Mouse (Mus musculus) G1E-ER4 (cell line): ENCODE data around the gene Ccnl2. TPM values are rescaled to one million over a fixed set of nuclear protein-coding genes. Genes with fewer than 3 reads are reported as not detected.

Source experiments
- GATA1 ChIP-seq: IDR thresholded peaks from one replicate; pipeline ENCODE4 v1.8.0; 2012; ENCODE audit warnings: low read length, inconsistent platforms
- polyA plus RNA-seq: library from polyadenylated mRNA; stranded (reverse); fragments of >175 nt; gene quantifications from 2 replicates; pipeline ENCODE4 v1.2.3, GENCODE M21; 2012

Ccnl2 gene
- polyA plus RNA-seq, 1 experiment = 52.9 TPM

DNA sequence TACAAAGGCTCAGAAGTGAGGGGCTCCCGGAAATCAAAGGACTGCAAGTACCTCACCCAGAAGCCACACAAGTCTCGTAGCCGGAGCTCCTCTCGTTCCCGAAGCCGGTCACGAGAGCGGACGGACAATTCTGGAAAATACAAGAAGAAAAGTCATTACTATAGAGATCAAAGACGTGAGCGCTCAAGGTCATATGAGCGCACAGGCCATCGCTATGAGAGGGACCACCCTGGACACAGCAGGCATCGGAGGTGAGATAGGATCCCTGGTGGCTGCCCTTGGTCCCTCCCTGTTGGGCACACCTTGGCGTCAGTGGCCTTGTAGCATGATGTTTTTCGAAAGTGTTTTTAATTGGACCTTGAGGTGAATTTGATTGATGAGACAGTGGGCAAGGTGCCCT lies 11.2 kb downstream of the Ccnl2 start:
- no peak for TF ChIP-seq GATA1

GRCm38 (mm10) chr4:155829866-155830265 lies 17.6 kb downstream of the Ccnl2 start:
- no peak for TF ChIP-seq GATA1

- no peak for TF ChIP-seq GATA1
Observed at GRCm38 (mm10) chr4:155830596-155830995, 18.3 kb downstream of the Ccnl2 start.

DNA sequence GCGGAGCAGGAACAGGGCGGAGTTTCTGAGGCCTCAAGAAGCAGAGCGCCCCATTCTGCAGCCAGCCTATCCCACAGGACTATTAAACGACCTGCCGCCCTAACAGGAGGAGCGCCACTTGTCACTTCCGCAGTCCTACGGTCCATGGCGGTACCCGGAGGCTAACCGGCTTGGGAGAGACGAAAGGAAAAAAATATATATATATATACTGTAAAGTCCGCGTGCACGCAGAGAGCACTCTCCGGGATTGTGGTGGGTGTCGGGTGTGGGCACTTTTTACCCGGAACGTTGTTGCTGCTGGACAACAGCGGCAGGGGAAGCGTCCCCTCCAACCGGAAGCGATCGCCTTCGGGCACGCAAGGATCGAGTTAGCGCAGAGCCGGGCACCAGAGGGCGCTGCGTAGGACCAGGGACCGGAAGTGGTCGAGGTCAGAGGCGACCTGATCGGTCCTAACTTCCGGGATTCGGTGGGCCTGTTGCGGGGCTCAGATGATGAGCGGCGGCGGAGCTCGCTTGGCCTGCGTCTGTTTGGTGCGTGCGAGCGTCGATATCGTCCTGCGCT lies 19.0 kb downstream of the Ccnl2 start, which contains the start of gene Aurkaip1:
Aurkaip1 (plus strand) TSS at position 68 of the 562 bp plus-strand sequence.
- TF ChIP-seq GATA1 = no peak

DNA sequence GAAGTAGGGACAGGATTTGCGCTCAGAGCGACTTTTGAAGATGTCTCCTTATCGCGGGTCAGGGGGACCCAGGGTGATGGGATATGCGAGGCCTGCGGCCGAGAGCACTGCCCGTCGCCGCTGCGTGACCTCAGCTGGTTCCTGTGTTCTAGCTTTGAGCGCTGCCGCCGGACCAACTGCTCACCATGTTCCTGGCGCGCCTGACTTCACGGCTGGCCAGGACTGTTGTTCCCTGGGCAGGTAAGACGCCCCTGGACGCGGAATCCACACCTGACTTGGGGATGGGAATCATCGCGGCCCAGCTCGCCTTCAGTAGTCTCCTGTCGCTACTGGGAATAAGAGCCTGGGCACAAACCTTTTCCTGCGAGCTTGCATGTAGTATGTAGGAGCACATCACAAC lies 19.5 kb downstream of the Ccnl2 start:
- TF ChIP-seq GATA1 = no peak

DNA sequence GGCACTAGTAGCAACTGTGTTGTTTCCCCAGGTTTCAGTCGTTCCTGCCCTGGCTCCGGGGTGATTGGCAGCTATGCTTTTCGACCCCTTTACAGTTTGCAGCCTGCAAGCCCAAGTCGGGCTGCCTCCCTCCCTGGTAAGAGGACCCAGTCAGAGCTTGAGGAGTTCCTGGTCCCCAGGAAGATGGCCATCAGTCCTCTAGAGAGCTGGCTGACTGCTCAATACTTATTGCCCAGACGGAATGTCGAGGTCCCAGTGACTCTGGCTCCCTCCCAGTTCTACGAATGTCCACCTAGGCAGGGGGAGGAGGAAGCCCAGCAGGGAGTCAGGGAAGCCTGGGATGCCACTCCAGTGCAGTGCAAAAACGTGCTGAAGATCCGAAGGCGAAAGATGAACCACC lies 20.0 kb downstream of the Ccnl2 start:
- no peak for TF ChIP-seq GATA1

DNA sequence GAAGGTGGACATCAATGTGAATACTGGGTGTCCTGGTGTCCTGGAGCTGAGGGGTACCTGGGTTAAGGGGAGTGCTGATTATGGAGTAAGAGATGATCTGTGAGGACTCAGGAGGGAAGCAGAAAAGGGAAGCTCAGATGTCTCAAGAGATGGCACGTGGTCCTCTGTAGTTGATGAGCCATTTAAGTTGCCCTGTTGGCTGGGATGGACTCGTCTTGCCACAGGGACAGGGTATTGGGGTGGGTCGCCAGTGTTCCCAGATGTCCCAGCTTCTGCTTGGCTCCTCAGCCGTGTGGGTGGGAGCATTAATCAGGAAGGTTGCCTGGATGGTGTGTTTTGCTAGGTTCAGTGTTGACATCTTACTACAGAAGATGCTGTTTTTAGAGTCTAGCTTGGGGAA lies 20.9 kb downstream of the Ccnl2 start:
- TF ChIP-seq GATA1 = no peak

DNA sequence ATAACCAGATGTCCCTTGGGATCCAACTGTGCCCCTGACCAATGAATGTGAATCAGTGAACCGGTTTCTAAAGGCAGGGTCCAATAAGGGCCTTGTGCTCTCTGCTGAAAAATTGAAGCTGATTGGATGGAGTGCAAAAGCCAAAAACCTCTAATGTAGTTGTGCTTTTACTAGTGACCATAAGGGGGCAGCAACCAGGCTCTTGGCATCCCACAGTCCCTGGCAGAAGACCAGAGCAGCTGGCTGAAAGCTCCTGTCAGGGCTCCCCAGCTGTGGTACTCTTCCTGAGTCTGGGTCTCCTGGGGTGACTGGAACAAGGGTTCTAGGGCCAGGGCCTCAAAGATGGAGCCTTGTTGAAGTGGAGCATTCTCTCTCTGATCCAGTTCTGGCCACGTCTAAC lies 21.5 kb downstream of the Ccnl2 start:
- TF ChIP-seq GATA1 = no peak

- TF ChIP-seq GATA1 = no peak
Observed at GRCm38 (mm10) chr4:155837404-155838010, 25.2 kb downstream of the Ccnl2 start.

DNA sequence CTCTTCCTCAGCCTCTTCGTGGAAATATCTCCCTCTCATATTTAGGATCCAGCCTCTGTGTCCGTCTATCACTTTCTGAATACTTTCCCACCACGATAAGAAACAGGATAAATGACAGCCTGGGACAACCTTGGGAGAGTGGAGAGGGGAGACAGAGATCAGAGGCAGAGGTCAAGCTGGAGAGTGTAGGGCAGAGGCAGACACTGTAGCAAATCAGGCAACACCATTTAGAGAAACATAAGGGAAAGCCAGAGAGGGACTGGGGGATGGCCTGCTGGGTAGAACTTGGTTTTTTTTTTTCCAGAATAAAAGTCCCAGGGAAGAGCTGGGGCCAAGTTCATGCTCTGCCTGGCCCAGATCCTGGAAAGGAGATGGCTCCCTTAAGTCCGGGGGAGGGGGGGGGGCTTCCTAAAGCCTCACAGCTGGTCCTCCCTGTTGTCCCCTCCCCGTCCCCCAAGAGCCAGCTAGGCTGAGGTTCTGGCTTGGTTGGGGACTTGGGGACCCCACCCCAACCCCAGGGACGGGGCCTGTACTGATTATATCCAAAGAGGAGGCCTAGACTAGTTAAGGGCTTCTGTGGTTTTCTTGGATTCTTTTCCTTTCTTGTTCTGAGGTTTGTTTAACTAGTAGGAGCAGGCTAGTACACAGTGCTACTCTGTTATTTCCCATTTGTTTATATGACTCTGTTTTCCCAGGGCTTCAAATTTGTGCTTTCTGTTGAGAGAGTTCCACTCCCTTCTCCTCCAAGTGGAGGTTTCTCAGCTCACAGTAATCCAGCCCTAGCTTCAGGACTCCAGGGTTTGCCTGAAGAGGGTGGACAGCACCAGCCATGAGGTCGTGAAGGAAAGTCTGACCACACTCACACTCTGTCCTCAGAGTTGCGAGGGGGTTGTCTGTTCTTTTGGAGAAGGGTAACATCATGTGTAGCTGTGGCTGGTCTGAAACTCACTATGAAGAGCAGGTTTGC lies 26.2 kb downstream of the Ccnl2 start:
- no peak for TF ChIP-seq GATA1

DNA sequence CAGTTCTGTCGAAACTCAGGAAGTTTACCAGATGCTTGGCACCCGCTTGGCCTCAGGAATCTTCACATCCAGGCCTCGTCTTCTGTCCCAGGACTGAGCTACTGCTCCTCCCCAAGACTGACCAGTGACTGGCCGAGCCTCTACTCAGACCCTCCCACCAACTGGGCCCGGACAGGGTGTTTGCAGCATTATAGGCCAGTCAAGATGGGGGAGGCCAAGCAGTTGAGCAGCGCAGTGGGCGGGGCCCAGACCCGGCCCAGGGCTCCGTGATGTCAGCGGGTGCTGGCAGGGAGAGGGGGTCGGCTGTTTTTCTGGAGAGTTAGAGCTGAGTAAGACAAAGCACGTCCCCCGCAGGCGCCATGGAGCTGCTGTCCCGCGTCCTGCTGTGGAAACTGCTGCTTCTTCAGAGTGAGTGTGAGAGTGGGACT lies 27.2 kb downstream of the Ccnl2 start, which contains the start of gene Mxra8:
Mxra8 (plus strand) TSS at position 198 of the 428 bp plus-strand sequence.
- TF ChIP-seq GATA1 = no peak

DNA sequence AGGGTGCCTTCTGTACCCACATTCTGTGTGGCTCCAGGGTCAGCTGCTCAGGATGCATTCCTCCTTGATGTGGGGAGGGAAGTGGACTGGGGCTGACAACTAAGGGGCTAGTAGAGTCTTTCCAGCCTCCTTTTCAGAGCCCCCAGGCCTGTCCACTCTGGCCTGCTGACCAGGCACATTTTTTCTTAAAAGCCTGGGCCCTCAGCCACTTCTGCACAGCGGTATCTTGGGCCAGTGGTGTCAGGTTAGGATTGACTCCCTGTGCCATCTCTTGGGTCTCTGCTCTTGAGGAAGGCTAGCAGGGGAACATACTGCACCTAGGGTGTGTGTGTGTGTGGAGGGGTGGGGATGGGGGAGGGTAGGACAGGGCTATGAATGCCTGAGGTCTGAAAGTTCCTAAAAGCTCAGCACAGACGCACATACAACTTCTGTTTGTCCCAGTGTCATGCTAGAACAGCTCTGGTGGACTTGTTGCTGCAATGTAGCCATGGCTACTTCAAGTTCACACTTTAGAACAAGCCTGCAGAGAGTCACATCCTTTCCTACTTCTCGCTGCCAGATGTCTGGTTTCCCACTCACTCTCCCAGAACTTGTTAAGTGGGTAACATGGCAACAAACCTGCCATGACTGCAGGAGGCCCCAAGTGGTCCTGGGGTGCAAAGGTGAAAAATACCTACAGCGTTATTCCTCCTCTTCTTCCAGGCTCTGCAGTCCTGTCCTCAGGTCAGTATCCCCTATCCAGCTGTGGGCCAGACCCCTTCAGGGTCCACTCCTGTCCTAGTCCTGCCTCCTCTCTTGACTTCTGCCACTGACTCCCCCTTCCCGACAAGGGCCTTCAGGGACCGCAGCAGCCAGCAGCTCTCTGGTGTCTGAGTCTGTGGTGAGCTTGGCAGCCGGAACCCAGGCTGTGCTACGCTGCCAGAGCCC lies 28.1 kb downstream of the Ccnl2 start:
- no peak for TF ChIP-seq GATA1

DNA sequence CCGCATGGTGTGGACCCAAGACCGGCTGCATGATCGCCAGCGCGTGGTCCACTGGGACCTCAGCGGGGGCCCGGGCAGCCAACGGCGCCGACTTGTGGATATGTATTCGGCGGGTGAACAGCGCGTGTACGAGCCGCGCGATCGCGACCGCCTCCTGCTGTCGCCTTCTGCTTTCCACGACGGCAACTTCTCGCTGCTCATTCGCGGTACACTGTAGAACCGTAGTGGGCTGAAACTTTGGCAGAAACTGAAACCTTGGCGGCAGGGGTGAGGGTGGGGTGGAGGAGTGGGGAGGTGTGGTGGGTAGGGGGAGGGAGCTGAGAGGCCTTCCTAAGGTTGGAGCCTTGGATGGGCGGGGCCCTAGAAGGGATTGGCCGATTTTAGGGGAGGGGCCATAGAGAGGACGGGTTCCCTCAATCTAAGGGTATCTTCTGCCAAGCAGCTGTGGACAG lies 28.7 kb downstream of the Ccnl2 start:
- TF ChIP-seq GATA1 = no peak

GRCm38 (mm10) chr4:155841651-155842270 lies 29.5 kb downstream of the Ccnl2 start:
- no peak for TF ChIP-seq GATA1

DNA sequence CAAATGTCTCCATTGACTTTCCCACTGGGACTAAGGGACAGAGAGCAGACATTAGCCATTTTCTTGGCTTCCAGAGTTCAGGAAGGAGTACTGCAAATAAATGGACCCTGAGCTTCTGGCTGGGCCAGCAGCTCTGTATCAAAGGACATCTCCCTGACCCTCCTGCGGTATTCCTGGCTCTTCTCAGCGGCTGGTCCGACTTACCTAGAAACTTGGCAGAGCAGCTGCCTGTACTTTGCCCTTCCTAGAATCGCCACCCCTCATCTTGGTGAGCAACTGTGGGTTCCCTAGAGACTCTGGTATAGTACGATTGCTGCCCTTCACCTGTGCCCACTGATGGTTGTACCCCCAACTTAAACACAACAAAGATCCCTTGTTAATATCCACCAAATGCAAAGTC lies 30.9 kb downstream of the Ccnl2 start:
- no peak for TF ChIP-seq GATA1
